Mouse (Mus musculus) 416B (cell line): ENCODE measurements at regions not wholly inside any gene's neighbourhood (a gene's known extent, or its start where the extent isn't known, plus 50 kb on each side); places are given as distances from the start of the nearest gene placed in this dataset.

Experiments used
- DNase-seq: peaks from one replicate; pipeline ENCODE4 v3.0.0; 2011; ENCODE audit warnings: low read depth

GRCm38 (mm10) chr8:103433532-103434105 lies 648.2 kb upstream of the Cdh11 start:
- no peak for DNase-seq

GRCm38 (mm10) chr8:103438995-103439717 lies 653.7 kb upstream of the Cdh11 start:
- DNase-seq = no peak

DNA sequence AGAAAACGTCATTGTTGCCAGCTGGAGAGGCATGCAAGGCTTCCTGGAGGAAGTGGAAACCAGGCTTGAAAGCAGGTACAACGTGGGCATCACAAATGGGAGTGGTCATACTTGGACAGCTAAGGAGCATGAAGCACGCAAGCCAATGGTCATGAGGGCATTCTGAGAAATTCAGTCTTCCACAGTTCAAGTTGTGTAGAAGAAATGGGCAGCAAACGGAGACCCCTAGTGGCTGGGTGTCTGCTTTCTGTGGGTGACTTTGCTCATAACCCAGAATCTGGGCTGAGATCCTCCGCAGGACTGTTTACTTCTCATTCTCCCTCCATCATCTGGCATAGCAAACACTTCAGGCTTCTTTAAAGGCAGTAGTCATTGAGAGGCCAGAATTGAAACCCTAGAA lies 655.7 kb upstream of the Cdh11 start:
- DNase-seq = no peak

DNA sequence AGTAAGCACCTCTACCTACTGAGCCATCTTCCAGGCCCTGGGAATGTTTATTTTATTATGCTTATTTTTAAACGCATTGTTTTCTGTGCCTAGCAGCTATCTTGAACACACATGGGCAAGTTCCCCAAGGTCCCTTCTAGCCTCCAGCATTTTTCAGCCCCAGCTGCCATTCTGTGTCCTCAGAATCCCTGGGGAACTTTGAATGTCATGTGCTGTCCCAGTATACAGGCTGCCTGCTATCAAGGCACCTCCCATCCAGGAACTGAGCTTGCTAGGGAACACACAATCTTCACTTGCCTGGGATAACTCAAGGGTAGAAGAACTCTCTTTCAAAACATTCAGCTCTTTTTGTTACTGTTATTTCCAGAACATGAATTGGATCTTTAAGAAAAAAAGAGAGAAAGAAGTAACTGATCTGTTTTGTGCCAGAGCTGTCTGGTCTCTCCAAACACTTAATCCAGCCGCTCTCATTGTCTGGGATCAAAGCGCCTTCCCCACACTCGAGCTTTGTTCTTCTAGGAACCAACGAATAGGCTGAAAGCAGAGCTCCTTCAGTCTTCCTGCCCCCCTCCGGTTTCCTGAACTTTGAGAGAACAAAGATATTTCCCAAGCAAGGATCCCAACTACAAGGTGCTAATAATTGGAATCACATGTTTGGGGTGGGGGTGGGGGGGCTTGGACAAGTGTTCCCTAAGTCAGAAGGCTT lies 657.1 kb upstream of the Cdh11 start:
- DNase-seq = no peak

DNA sequence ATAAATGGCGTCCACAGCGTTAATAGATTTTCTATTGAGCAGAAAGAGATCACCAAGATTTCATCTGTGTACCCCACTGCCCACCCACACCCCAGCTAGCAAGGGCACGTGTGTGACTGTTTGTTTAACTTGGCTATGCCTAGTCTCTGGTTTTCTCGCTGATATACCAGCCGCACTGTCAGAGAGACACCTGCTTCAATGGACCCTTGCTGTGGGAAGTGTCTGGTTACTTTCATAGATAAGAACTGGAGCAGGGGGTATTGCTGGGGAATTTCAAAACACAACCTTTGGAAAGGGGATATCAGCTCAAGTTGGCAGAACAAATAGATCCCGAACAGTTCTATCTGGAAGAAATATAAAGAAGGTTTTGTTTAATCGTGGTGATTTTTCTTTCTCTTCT lies 656.8 kb upstream of the Cdh5 start:
- no peak for DNase-seq

- DNase-seq = no peak
These were observed 656.0 kb upstream of the Cdh5 start for GRCm38 (mm10) chr8:103445378-103445777.

GRCm38 (mm10) chr8:103447916-103448315 lies 653.5 kb upstream of the Cdh5 start:
- no peak for DNase-seq

DNA sequence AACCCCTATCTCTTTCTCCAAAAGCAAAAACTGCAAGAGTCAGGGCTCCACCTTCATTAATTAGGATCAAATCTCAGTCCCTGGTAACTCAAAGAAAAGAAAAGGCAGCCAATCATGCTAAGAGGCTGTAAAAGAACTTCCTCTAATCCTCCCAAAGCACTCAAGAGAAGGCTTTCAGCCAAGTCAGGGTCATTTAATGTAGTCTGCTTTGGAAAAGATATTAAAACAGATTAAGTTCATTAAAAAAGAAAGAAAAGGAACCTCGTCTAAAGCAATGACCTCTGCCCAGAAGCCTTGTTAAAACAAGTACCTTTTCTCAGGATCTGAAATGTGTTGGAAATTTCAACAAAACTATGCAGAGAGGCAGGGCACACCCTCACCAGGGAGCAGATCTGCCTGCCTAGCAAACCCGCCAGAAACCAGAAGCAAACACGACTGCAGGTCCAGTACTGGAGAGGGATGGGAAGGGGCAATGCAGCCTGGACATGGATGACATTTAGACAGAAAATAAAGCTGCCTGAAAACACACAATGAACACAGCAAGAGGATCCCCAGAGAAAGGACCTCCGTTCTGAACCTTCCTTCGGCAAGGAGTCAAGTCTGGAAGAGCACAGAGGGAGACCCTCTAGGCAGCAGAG lies 649.9 kb upstream of the Cdh5 start:
- DNase-seq = no peak

GRCm38 (mm10) chr8:103457176-103457575 lies 644.2 kb upstream of the Cdh5 start:
- DNase-seq = no peak

DNA sequence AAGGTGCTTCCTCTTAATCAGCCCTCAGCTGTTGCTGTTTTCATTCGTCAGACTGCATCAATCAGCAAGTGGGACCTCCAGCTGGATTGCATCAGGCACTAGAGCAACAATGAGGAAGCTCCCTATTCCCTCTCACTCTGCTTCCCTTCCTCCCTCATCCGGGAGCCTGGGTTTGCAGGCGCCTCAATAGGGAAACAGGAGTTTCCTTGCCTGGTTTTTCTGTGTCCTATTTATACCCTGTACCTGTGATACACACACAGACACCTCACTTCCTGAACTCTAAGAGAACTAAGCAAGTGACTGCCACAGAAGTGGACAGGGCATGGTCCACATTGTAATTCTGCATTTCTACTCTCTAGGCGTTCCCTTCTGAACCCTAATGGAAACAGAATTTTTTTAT lies 637.9 kb upstream of the Cdh5 start:
- DNase-seq = no peak

DNA sequence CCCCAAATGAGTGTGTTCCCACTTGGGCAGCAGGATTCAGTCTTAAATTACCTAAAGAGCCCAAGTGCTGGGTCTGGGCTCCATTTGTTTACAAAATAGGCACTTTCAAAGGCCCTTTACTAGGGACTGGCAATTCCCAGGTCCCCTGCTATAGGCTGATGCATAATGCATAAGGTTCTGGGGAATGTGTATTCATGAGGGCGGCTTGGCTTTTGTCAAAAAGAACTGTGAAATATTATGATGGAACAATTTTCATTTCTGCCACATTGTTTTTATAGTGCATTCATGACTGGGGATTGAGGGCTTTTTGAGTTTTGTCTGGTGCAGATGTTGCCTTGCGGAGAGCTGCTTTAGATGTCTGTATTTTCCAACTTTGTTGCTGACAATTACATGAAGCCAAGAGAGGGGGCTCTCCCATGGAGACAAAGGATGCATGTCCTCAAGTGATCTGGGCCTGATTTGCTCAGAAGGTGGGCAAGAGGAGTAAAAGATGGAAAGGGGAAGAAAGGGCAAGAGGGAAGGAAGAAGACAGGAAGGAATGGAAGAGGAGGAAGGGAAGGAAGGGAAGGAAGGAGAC lies 636.6 kb upstream of the Cdh5 start:
- DNase-seq = no peak

DNA sequence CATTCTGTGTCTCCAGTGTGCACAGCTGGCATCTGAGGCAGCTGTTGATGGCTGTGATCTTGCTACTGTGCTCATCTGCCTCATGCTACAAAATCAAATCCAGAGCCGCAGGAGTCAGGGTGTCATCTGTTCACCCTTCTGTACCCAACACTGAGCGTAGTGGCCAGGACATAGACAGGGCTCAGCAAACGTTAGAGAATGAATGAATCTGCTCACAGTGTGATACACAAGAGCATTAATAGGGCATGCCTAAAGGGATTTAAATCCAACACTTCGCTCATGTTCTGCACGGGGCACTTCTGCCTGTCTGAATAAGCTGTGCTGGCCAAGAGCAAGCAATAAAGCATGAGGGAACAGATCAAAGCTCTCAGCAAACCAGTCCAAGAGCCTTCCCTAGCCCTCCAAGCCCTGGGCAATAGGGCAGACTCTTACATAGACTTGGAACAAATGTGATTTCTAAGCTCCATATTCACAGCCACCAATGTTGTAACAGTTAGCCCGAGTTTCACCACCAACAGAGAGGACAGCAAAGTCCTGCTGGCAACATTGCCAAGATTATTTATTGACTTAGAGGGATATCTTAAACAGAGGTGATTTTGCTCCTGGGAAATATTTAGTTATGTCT lies 633.8 kb upstream of the Cdh5 start:
- DNase-seq = no peak

- DNase-seq = no peak
These were observed 632.4 kb upstream of the Cdh5 start for GRCm38 (mm10) chr8:103469049-103469448.

DNA sequence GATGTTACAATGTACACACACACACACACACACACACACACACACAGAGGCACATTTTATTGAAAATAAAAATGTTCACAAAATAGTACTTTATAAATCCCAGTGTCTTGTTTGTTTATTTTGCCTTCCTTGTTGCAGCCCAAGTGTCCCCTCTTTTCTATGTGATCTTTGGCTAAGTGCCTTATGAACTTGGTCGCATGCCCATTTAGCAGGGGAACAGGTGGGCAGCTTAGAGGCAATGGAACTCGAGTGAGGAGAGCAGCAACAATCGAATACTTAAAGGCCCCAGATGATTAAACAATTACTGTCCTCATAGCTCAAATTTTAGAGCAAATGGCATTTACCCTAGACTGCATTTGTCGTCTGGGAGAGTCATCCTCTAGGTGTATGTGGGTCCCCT lies 631.1 kb upstream of the Cdh5 start:
- DNase-seq = no peak

- DNase-seq = no peak
These were observed 625.3 kb upstream of the Cdh5 start for GRCm38 (mm10) chr8:103475816-103476797.

DNA sequence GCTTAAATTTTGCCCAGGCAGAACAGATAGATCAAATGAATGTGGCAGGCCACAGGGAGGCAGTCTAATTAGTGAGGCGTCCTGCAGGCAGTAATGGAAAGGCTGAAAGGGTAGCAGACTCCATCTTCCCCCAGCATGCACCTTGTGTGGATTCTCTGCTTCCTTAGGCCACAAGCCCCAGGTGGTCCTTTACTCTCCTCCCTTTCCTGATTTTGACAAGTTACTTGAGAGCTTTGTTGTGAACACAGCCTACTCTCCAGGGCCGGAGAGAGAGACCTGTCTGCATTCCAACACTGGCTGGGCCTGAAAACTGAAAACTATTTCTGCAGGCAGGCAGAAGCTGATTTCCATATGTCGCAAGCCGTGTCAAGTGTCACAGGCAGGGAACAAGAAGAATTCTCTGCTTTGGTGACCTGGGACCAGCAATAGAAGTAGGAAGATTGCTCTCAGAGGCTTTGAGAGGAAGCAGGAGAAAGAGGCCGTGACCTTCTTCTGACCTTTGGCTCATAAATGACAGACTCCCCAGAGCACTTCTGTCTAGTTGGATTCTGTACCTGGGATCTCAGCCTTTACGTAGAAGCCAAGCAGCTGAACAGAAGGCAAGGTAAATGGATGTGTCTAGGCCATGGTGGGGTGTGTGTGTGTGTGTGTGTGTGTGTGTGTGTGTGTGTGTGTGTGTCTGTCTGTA lies 619.2 kb upstream of the Cdh5 start:
- DNase-seq = no peak

GRCm38 (mm10) chr8:103485441-103485840 lies 616.0 kb upstream of the Cdh5 start:
- DNase-seq = no peak

- no peak for DNase-seq
These were observed 612.0 kb upstream of the Cdh5 start for GRCm38 (mm10) chr8:103489411-103489810.

DNA sequence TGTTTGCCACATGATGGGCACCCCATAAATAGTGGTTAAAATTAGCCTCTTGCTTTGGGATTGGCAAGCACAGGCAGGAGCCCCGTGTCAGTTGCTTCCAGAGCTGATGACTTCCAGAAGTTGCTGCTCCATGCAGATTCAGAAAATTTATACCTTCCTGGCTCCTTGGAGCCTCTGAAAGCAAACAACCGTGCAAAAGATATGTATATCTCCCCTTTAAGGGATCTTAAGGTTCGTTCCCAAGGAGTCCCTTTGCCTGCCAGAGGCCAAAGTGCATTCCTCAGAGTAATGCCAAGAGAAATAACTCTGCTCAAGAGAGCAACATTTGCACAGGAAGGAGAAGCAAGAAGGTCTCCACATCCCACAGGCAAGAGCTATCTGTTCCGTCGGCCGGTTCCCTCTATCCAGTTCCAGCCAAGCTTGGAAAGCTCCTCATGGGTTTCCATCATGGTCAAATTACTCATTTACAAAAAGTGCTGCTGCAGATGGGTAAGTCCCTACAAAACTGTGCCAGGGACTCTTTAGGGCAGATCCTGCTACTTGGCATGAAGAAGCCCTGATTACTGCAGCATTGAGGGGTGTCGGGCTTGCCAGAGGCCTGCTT lies 608.4 kb upstream of the Cdh5 start:
- no peak for DNase-seq

- no peak for DNase-seq
These were observed 607.4 kb upstream of the Cdh5 start for GRCm38 (mm10) chr8:103493932-103494493.
